In genomic region chr3:36612687-36613086, GRCm38 (mm10) we compare ENCODE assay signal across 8 mouse cellular contexts. TPM values are rescaled to one million over a fixed set of nuclear protein-coding genes. Genes with fewer than 3 reads are reported as not detected.
DNase-seq lines count a peak whose midpoint lies in the region; ATAC-seq and TF ChIP-seq lines count a peak whose summit lies in the region.
"Had no signal": no experiment of that assay in that cellular context is flagged by ENCODE, and none has a peak within 500 bp of the region (broad histone marks: within the 10 kb centered on the region; RNA-seq: fewer than 3 reads in every experiment).

No protein-coding gene starts in this region.

- ATAC-seq in lung, embryonic 14.5 days (ENCODE audit: insufficient read depth) = peak; percentile 45
- ATAC-seq in intestine, embryonic 16.5 days = peak; percentile 37
- ATAC-seq in midbrain, postnatal 0 days (ENCODE audit: low FRiP score) = peak; percentile 26

- no peak for TF ChIP-seq CTCF in lung, embryonic 14.5 days (IDR thresholded peaks at IDR 0.05; ENCODE audit: low read depth)
- TF ChIP-seq CTCF in embryonic fibroblast, embryonic 13.5 days (IDR thresholded peaks at IDR 0.05; ENCODE audit: borderline replicate concordance, insufficient read depth, low read length) = no peak
- TF ChIP-seq CTCF in midbrain, postnatal 0 days (IDR thresholded peaks at IDR 0.05) = no peak

- WGBS in lung, embryonic 14.5 days = under 1% methylated on average over 6 of the region's 6 CpGs
- WGBS in intestine, embryonic 16.5 days = 3% methylated on average over 6 of the region's 6 CpGs
- WGBS in midbrain, postnatal 0 days = under 1% methylated on average over 6 of the region's 6 CpGs

- H3K36me3 ChIP-seq in lung, embryonic 14.5 days (ENCODE audit: insufficient read depth) = no peaks in the 10 kb centered on the region
- H3K36me3 ChIP-seq in intestine, embryonic 16.5 days (ENCODE audit: control insufficient read depth, insufficient read depth, low read length) = no peaks in the 10 kb centered on the region
- no peaks in the 10 kb centered on the region for H3K36me3 ChIP-seq in midbrain, postnatal 0 days (ENCODE audit: insufficient read depth, low read length)

- H3K9me3 ChIP-seq in lung, embryonic 14.5 days (ENCODE audit: low read depth, low read length) = no peaks in the 10 kb centered on the region
- H3K9me3 ChIP-seq in intestine, embryonic 16.5 days (ENCODE audit: control insufficient read depth, low read length) = no peaks in the 10 kb centered on the region
- no peaks in the 10 kb centered on the region for H3K9me3 ChIP-seq in midbrain, postnatal 0 days (ENCODE audit: low read length)

- peak overlapping the region; percentile 69 for H3K4me3 ChIP-seq in lung, embryonic 14.5 days (ENCODE audit: low read depth, low read length)
- peak overlapping the region; percentile 81 for H3K4me3 ChIP-seq in embryonic fibroblast, embryonic 13.5 days (ENCODE audit: insufficient read depth, low read length)
- H3K4me3 ChIP-seq in intestine, embryonic 16.5 days (ENCODE audit: low read length) = peak overlapping the region; percentile 68
- peak overlapping the region; percentile 49 for H3K4me3 ChIP-seq in midbrain, postnatal 0 days (ENCODE audit: low read depth, low read length)

- DNase-seq in lung, embryonic 14.5 days = no peak
- DNase-seq in lung, adult 18-20 months = no peak
- DNase-seq in midbrain, postnatal 0 days (ENCODE audit: low spot score) = peak; percentile 21
- DNase-seq in adrenal gland, postnatal 36 days = no peak
- DNase-seq in embryo, embryonic 10 days (ENCODE audit: low spot score) = no peak

- peak overlapping the region; percentile 72 for H3K9ac ChIP-seq in lung, embryonic 14.5 days
- peak overlapping the region; percentile 78 for H3K9ac ChIP-seq in intestine, embryonic 16.5 days (ENCODE audit: low read depth, low read length)
- peak overlapping the region; percentile 57 for H3K9ac ChIP-seq in midbrain, postnatal 0 days (replicated peaks; ENCODE audit: low read length, poor library complexity, severe bottlenecking)

- peak overlapping the region; percentile 70 for H3K4me2 ChIP-seq in lung, embryonic 14.5 days
- H3K4me2 ChIP-seq in intestine, embryonic 16.5 days (ENCODE audit: low read depth, low read length) = peak overlapping the region; percentile 78
- H3K4me2 ChIP-seq in midbrain, postnatal 0 days (ENCODE audit: low read depth, low read length, poor library complexity, severe bottlenecking) = peak overlapping the region; percentile 55

- no peaks in the 10 kb centered on the region for H3K27me3 ChIP-seq in lung, embryonic 14.5 days (ENCODE audit: insufficient read depth, low read length)
- H3K27me3 ChIP-seq in intestine, embryonic 16.5 days (replicated peaks; ENCODE audit: control insufficient read depth, insufficient read depth, low read length) = no peaks in the 10 kb centered on the region
- no peaks in the 10 kb centered on the region for H3K27me3 ChIP-seq in midbrain, postnatal 0 days (ENCODE audit: insufficient read depth, low read length)

- no peak overlapping the region for H3K27ac ChIP-seq in lung, embryonic 14.5 days (ENCODE audit: low read depth)
- H3K27ac ChIP-seq in embryonic fibroblast, embryonic 13.5 days (ENCODE audit: insufficient read depth, low read length) = no peak overlapping the region
- 0 out of 2 replicates have a peak overlapping the region, but pooled peaks have one; percentile 40 for H3K27ac ChIP-seq in intestine, embryonic 16.5 days (ENCODE audit: low read length)
- peak overlapping the region; percentile 79 for H3K27ac ChIP-seq in midbrain, postnatal 0 days (ENCODE audit: low read depth, low read length)

- no peaks in the 10 kb centered on the region for H3K4me1 ChIP-seq in lung, embryonic 14.5 days (ENCODE audit: insufficient read depth)
- H3K4me1 ChIP-seq in embryonic fibroblast, embryonic 13.5 days (ENCODE audit: control insufficient read depth, insufficient read depth, low read length) = no peaks in the 10 kb centered on the region
- no peaks in the 10 kb centered on the region for H3K4me1 ChIP-seq in intestine, embryonic 16.5 days (ENCODE audit: control insufficient read depth, insufficient read depth, low read length)
- peaks cover 3% of the 10 kb centered on the region; the same call in 1 of the 2 replicates for H3K4me1 ChIP-seq in midbrain, postnatal 0 days (ENCODE audit: insufficient read depth, low read length)

- TF ChIP-seq POLR2A in embryonic fibroblast, embryonic 13.5 days (IDR thresholded peaks at IDR 0.05; ENCODE audit: low read depth, low read length) = no peak

RNA-seq across cellular contexts. Expression of gene Bbs7, which starts 0.6 kb away (rescaled TPM):
- polyA plus RNA-seq in lung, embryonic 14.5 days (2014; fragmentation: Nextera tagmentation; extraction: Ambion mirVana) = 19.2 and 19.9 TPM in 2 replicates
- polyA plus RNA-seq in embryonic fibroblast, embryonic 13.5 days (2011; ENCODE audit: insufficient read length, low read depth, missing spikeins) = 16.0 and 19.4 TPM in 2 replicates
- polyA plus RNA-seq in intestine, embryonic 16.5 days (2015; fragmentation: Nextera tagmentation; extraction: Ambion mirVana) = 9.5 and 10.3 TPM in 2 replicates
- 13.2 and 16.8 TPM in 2 replicates for total RNA-seq in midbrain, postnatal 0 days (2014; rRNA removed)
- polyA plus RNA-seq in midbrain, postnatal 0 days (2015; fragmentation: Nextera tagmentation; extraction: Ambion mirVana) = 15.6 and 16.2 TPM in 2 replicates
- 10 to 100 TPM in 1 of 2 experiments, 1 to 10 TPM in 1; 7.9 to 10.7 TPM for total RNA-seq in adrenal gland, postnatal 36 days (2021)

RNA-seq across cellular contexts. Expression of gene Ccna2, which starts 40.7 kb away (rescaled TPM):
- polyA plus RNA-seq in lung, embryonic 14.5 days (2014; fragmentation: Nextera tagmentation; extraction: Ambion mirVana) = 281 and 285 TPM in 2 replicates
- polyA plus RNA-seq in embryonic fibroblast, embryonic 13.5 days (2011; ENCODE audit: insufficient read length, low read depth, missing spikeins) = 72.9 and 117 TPM in 2 replicates
- 140 and 155 TPM in 2 replicates for polyA plus RNA-seq in intestine, embryonic 16.5 days (2015; fragmentation: Nextera tagmentation; extraction: Ambion mirVana)
- total RNA-seq in midbrain, postnatal 0 days (2014; rRNA removed) = 15.0 and 16.9 TPM in 2 replicates
- 10.5 and 10.7 TPM in 2 replicates for polyA plus RNA-seq in midbrain, postnatal 0 days (2015; fragmentation: Nextera tagmentation; extraction: Ambion mirVana)
- 1 to 10 TPM; 7.2 to 7.3 TPM for total RNA-seq in adrenal gland, postnatal 36 days (2021)
- total RNA-seq: neutrophil, adult 5-6 weeks had no signal

Comparison
In these comparisons a context has a peak if more than half of its experiments do, and no peak if none do; other contexts are left out.
1. H3K27ac ChIP-seq: peak in intestine, embryonic 16.5 days (single experiment) and midbrain, postnatal 0 days (single experiment); none in lung, embryonic 14.5 days (single experiment) and embryonic fibroblast, embryonic 13.5 days (single experiment).
2. Peak in every context shown above with its lines, with median percentiles within 50 percentile points of each other: ATAC-seq, H3K4me2 ChIP-seq, H3K4me3 ChIP-seq and H3K9ac ChIP-seq.